Mouse (Mus musculus): ENCODE results near the gene Gpr156. TPM values are rescaled to one million over a fixed set of nuclear protein-coding genes. Genes with fewer than 3 reads are reported as not detected.

Gene Gpr156
- total and polyA plus RNA-seq, 2 experiments from 2014 or later: 0.10 to 0.34 TPM

- Histone ChIP-seq H3K9me3 (replicated peaks; ENCODE audit: control insufficient read depth, low read length) (no peaks in the 10 kb centered on the region), H3K36me3 (replicated peaks; ENCODE audit: control insufficient read depth, insufficient read depth, low read length) (no peaks in the 10 kb centered on the region), H3K4me2 (ENCODE audit: low read depth, low read length) (no peak overlapping the region), H3K4me1 (ENCODE audit: control insufficient read depth, insufficient read depth) (no peaks in the 10 kb centered on the region), H3K27me3 (ENCODE audit: control insufficient read depth, insufficient read depth, low read length) (no peaks in the 10 kb centered on the region), H3K9ac (replicated peaks; ENCODE audit: low read depth, low read length) (no peak overlapping the region), H3K4me3 (ENCODE audit: low read depth, low read length) (no peak overlapping the region), H3K27ac (ENCODE audit: low read depth) (no peak overlapping the region)
- DNase-seq (ENCODE audit: low spot score) (no peak), ATAC-seq (ENCODE audit: insufficient read depth, low read depth) (peak; percentile 41; the same call in 1 of the 2 replicates)
- TF ChIP-seq CTCF (IDR thresholded peaks at IDR 0.05; ENCODE audit: low read depth) (no peak), EP300 (IDR thresholded peaks at IDR 0.05; ENCODE audit: low read depth) (no peak)
- WGBS: 51% methylated on average over 10 of the region's 10 CpGs
Measured at GRCm38 (mm10) chr16:38005471-38005870, 89.2 kb downstream of the Gpr156 start.

GRCm38 (mm10) chr16:38008371-38008770, 92.1 kb downstream of the Gpr156 start:
- Histone ChIP-seq H3K27ac (ENCODE audit: low read depth) (no peak overlapping the region), H3K9ac (replicated peaks; ENCODE audit: low read depth, low read length) (no peak overlapping the region), H3K36me3 (replicated peaks; ENCODE audit: control insufficient read depth, insufficient read depth, low read length) (no peaks in the 10 kb centered on the region), H3K4me2 (ENCODE audit: low read depth, low read length) (no peak overlapping the region), H3K27me3 (ENCODE audit: control insufficient read depth, insufficient read depth, low read length) (no peaks in the 10 kb centered on the region), H3K4me1 (ENCODE audit: control insufficient read depth, insufficient read depth) (no peaks in the 10 kb centered on the region), H3K9me3 (replicated peaks; ENCODE audit: control insufficient read depth, low read length) (no peaks in the 10 kb centered on the region), H3K4me3 (ENCODE audit: low read depth, low read length) (no peak overlapping the region)
- no peak for TF ChIP-seq EP300 (IDR thresholded peaks at IDR 0.05; ENCODE audit: low read depth)
- TF ChIP-seq CTCF (IDR thresholded peaks at IDR 0.05; ENCODE audit: low read depth): no peak
- ATAC-seq (ENCODE audit: insufficient read depth, low read depth) (no peak), DNase-seq (ENCODE audit: low spot score) (no peak)
- 83% methylated on average over 5 of the region's 5 CpGs for WGBS

GRCm38 (mm10) chr16:38009041-38009825, 92.9 kb downstream of the Gpr156 start:
- Histone ChIP-seq H3K4me1 (ENCODE audit: control insufficient read depth, insufficient read depth) (no peaks in the 10 kb centered on the region), H3K27ac (ENCODE audit: low read depth) (no peak overlapping the region), H3K9me3 (replicated peaks; ENCODE audit: control insufficient read depth, low read length) (no peaks in the 10 kb centered on the region), H3K4me2 (ENCODE audit: low read depth, low read length) (no peak overlapping the region), H3K36me3 (replicated peaks; ENCODE audit: control insufficient read depth, insufficient read depth, low read length) (no peaks in the 10 kb centered on the region), H3K4me3 (ENCODE audit: low read depth, low read length) (no peak overlapping the region), H3K27me3 (ENCODE audit: control insufficient read depth, insufficient read depth, low read length) (no peaks in the 10 kb centered on the region), H3K9ac (replicated peaks; ENCODE audit: low read depth, low read length) (no peak overlapping the region)
- 62% methylated on average over 14 of the region's 14 CpGs for WGBS
- no peak for DNase-seq (ENCODE audit: low spot score)
- TF ChIP-seq EP300 (IDR thresholded peaks at IDR 0.05; ENCODE audit: low read depth): no peak
- TF ChIP-seq CTCF (IDR thresholded peaks at IDR 0.05; ENCODE audit: low read depth): no peak
- no peak for ATAC-seq (ENCODE audit: insufficient read depth, low read depth)

GRCm38 (mm10) chr16:38011486-38011885, 95.2 kb downstream of the Gpr156 start:
- ATAC-seq (ENCODE audit: insufficient read depth, low read depth): no peak

GRCm38 (mm10) chr16:38012382-38012781, 96.1 kb downstream of the Gpr156 start:
- H3K9me3 ChIP-seq (replicated peaks; ENCODE audit: control insufficient read depth, low read length): no peaks in the 10 kb centered on the region
- H3K27ac ChIP-seq (ENCODE audit: low read depth): no peak overlapping the region
- TF ChIP-seq EP300 (IDR thresholded peaks at IDR 0.05; ENCODE audit: low read depth) (no peak), CTCF (IDR thresholded peaks at IDR 0.05; ENCODE audit: low read depth) (no peak)
- no peak overlapping the region for H3K9ac ChIP-seq (replicated peaks; ENCODE audit: low read depth, low read length)
- no peaks in the 10 kb centered on the region for H3K27me3 ChIP-seq (ENCODE audit: control insufficient read depth, insufficient read depth, low read length)
- H3K36me3 ChIP-seq (replicated peaks; ENCODE audit: control insufficient read depth, insufficient read depth, low read length): no peaks in the 10 kb centered on the region
- no peak overlapping the region for H3K4me3 ChIP-seq (ENCODE audit: low read depth, low read length)
- 64% methylated on average over 5 of the region's 5 CpGs for WGBS
- DNase-seq (ENCODE audit: low spot score) (no peak), ATAC-seq (ENCODE audit: insufficient read depth, low read depth) (no peak)
- H3K4me2 ChIP-seq (ENCODE audit: low read depth, low read length): no peak overlapping the region
- no peaks in the 10 kb centered on the region for H3K4me1 ChIP-seq (ENCODE audit: control insufficient read depth, insufficient read depth)

More at GRCm38 (mm10) chr16:38011486-38011885, 95.2 kb downstream of the Gpr156 start:
- Histone ChIP-seq H3K4me2 (ENCODE audit: low read depth, low read length) (no peak overlapping the region), H3K27ac (ENCODE audit: low read depth) (no peak overlapping the region), H3K9ac (replicated peaks; ENCODE audit: low read depth, low read length) (no peak overlapping the region), H3K27me3 (ENCODE audit: control insufficient read depth, insufficient read depth, low read length) (no peaks in the 10 kb centered on the region), H3K4me3 (ENCODE audit: low read depth, low read length) (no peak overlapping the region), H3K9me3 (replicated peaks; ENCODE audit: control insufficient read depth, low read length) (no peaks in the 10 kb centered on the region), H3K36me3 (replicated peaks; ENCODE audit: control insufficient read depth, insufficient read depth, low read length) (no peaks in the 10 kb centered on the region), H3K4me1 (ENCODE audit: control insufficient read depth, insufficient read depth) (no peaks in the 10 kb centered on the region)
- DNase-seq (ENCODE audit: low spot score): no peak
- 75% methylated on average over 13 of the region's 13 CpGs for WGBS
- TF ChIP-seq CTCF (IDR thresholded peaks at IDR 0.05; ENCODE audit: low read depth): no peak
- no peak for TF ChIP-seq EP300 (IDR thresholded peaks at IDR 0.05; ENCODE audit: low read depth)

- Histone ChIP-seq H3K4me3 (ENCODE audit: low read depth, low read length) (no peak overlapping the region), H3K27me3 (ENCODE audit: control insufficient read depth, insufficient read depth, low read length) (no peaks in the 10 kb centered on the region), H3K9ac (replicated peaks; ENCODE audit: low read depth, low read length) (no peak overlapping the region), H3K4me1 (ENCODE audit: control insufficient read depth, insufficient read depth) (no peaks in the 10 kb centered on the region), H3K27ac (ENCODE audit: low read depth) (no peak overlapping the region), H3K4me2 (ENCODE audit: low read depth, low read length) (no peak overlapping the region), H3K36me3 (replicated peaks; ENCODE audit: control insufficient read depth, insufficient read depth, low read length) (no peaks in the 10 kb centered on the region), H3K9me3 (replicated peaks; ENCODE audit: control insufficient read depth, low read length) (no peaks in the 10 kb centered on the region)
- DNase-seq (ENCODE audit: low spot score): no peak
- WGBS: 28% methylated on average over 4 of the region's 4 CpGs
- no peak for ATAC-seq (ENCODE audit: insufficient read depth, low read depth)
- TF ChIP-seq EP300 (IDR thresholded peaks at IDR 0.05; ENCODE audit: low read depth): no peak
- TF ChIP-seq CTCF (IDR thresholded peaks at IDR 0.05; ENCODE audit: low read depth): no peak
Measured at GRCm38 (mm10) chr16:38012891-38013290, 96.6 kb downstream of the Gpr156 start.

All from heart, postnatal 0 days (tissue).